Mouse (Mus musculus): ENCODE results near the gene Dus3l.

The Dus3l gene

GRCm38 (mm10) chr17:56793614-56794319 lies 29.2 kb downstream of the Dus3l start:
- DNase-seq, result no peak

DNA sequence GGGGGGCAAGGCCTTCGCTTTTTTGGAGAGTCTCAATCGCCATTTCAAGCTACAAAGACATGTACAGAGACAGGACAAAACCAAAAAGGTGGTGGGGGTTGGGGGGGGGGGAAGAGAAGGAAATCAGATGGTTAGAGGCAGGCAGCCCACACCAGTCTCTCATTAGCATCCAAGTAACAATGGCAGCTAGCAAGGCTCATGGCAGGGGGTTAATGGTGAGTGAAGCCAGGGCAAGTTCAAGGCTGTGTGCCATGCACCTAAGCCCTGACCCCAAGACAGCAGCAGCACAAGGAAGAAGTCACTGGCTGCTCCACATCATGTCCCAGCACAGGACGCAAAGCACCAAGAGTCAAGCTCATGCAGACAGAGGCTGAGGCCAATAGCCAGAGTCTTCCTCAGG lies 34.7 kb downstream of the Dus3l start:
- DNase-seq, result no peak

GRCm38 (mm10) chr17:56802065-56802464 lies 37.5 kb downstream of the Dus3l start:
- DNase-seq, result no peak

DNA sequence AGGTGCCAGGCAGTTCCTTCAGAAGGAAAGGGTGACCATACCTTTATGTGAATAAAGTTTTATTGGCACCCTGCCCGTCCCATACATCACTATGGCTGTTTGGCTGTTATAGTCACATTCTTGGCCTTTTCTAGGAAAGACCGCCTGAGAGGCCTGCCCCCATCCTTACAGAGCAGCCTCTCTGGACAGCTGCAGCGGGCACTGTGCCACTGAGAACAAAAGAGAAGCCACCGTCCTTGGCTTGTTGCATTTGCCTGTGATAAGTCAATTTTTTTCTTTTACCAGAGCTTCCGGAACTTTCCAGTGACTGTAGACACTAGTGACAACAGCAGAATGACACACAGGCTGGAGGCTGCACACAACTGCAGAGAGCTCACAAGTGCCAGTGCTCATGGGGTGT lies 40.4 kb downstream of the Dus3l start:
- DNase-seq, result no peak

DNA sequence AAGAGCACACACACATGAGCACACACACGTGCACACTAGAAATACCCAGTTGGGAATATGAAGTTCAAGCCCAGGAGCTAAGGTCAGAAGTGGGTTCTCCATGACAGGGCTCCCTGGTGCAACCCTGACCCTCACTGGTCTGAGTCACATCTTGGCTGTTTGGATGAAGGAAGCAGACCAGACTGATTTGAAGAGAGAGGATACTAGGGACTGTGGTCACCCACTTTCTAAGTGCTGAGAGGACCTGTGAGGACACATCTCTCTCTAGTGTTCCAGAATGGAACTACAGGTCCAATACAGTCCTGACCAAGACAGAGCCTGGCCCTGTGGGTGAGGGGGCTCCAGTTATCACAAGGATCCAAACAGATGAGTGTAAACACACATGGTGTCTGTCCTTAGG lies 41.2 kb downstream of the Dus3l start:
- peak; percentile 32 for DNase-seq

- DNase-seq, result peak; percentile 90
Observed at GRCm38 (mm10) chr17:56808518-56808917, 44.0 kb downstream of the Dus3l start.

- DNase-seq, result peak; percentile 94
Observed at GRCm38 (mm10) chr17:56810245-56810644, 45.7 kb downstream of the Dus3l start.

DNA sequence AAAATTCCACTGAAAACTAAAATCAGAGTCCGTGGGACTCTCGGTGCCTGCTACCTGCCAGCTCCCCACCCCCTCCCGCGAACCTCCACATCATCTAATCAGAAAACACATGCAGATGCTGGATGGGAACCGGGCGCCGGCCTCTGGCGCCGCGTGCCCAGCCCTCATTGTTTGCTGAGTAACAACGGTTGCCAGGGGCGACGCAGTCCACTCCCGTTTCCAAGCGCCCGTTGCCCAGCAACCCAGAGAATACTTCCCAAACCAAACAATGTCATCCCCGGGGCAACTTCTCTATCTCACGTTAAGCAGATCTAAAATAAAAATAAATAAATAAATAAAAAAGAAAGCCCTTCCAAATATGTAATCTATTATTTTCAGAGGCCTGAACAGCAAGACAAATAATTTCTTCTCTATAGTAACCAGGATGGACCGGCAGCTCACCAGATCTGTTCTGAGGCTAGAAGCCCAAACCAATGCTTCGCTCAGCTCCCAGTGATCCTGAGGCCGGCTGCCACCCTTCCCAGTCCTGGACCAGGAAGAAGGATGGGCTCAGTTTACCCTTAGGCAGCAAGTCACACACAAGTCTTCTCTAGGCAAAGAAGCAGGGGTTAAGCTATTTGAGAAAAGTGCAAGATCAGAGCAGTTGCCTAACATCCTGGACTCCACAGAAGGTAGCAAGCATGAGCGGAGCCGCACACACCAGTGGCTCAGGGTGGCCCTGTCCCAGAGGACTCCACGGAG lies 49.9 kb downstream of the Dus3l start:
- peak; percentile 94 for DNase-seq

DNA sequence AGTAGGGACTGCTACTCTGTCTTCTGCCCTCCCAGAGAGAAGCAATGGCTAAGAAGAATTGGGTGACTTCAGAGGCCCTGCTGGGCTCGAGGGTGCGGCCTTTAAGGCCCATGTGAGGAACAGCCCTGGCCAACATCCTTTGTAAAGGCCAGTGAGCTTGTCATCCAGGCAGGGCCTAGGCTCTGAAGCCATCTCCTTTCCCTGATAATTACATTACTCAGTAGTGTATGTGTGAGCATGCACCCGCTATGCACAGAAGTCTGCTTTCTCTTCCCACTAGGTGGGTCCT lies 50.4 kb downstream of the Dus3l start:
- DNase-seq, result no peak

DNA sequence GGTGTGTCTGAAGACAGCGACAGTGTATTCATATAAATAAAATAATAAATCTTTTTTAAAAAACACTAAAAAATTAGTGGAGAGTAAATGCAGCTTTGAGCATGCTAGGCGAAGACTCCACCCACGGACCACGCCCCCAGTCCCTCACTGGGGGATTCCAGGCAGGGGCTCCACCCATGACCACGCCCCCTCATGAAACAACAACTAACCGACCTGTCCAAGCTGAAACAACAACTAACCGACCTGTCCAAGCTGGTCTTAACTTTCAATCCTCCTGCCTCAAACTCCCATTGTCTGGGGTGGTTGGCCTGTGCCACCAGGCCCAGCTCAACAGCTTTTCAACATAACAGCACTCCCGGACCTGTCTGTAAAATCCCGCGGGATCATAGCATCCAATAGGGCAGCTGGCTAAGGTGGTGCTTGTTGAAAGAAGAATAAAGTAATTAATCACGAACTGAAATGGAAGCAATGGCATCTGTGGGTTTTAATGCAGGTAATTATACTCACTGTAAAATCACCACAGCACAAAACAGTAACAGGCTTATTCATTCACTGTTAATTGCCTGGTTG lies 53.6 kb downstream of the Dus3l start:
- DNase-seq, result peak; percentile 47

GRCm38 (mm10) chr17:56819032-56819545 lies 54.5 kb downstream of the Dus3l start:
- DNase-seq, result no peak
